Mouse (Mus musculus) gastrocnemius, adult 18-20 months (tissue): ENCODE results near the gene Ctnnd2. TPM values are rescaled to one million over a fixed set of nuclear protein-coding genes. Genes with fewer than 3 reads are reported as not detected.

Source experiments
- DNase-seq: peaks from one replicate; pipeline ENCODE4 v3.0.0; 2021; ENCODE audit warnings: low spot score
- total RNA-seq, 2 experiments: library from RNA; stranded (reverse); gene quantifications; 2 replicates each; pipeline ENCODE4 v1.2.3; 2021

Ctnnd2 gene
- total RNA-seq, 2 experiments from 2014 or later, result 0.09 TPM; not detected in 1

- DNase-seq, result no peak
These were observed 462.1 kb downstream of the Ctnnd2 start for GRCm38 (mm10) chr15:30634522-30634921.

- no peak for DNase-seq
These were observed 468.3 kb downstream of the Ctnnd2 start for GRCm38 (mm10) chr15:30640651-30641050.

GRCm38 (mm10) chr15:30645688-30646087, 473.3 kb downstream of the Ctnnd2 start:
- no peak for DNase-seq

GRCm38 (mm10) chr15:30646501-30647431, 474.4 kb downstream of the Ctnnd2 start:
- DNase-seq, result no peak

- no peak for DNase-seq
These were observed 475.4 kb downstream of the Ctnnd2 start for GRCm38 (mm10) chr15:30647679-30648311.

GRCm38 (mm10) chr15:30649964-30650363, 477.6 kb downstream of the Ctnnd2 start:
- DNase-seq, result no peak

- no peak for DNase-seq
These were observed 483.0 kb downstream of the Ctnnd2 start for GRCm38 (mm10) chr15:30655433-30655832.

GRCm38 (mm10) chr15:30657588-30657987, 485.2 kb downstream of the Ctnnd2 start:
- DNase-seq, result no peak

- DNase-seq, result no peak
These were observed 488.3 kb downstream of the Ctnnd2 start for GRCm38 (mm10) chr15:30660539-30661149.

- DNase-seq, result no peak
These were observed 489.5 kb downstream of the Ctnnd2 start for GRCm38 (mm10) chr15:30661689-30662422.

GRCm38 (mm10) chr15:30667819-30668587, 495.6 kb downstream of the Ctnnd2 start:
- DNase-seq, result no peak

- no peak for DNase-seq
These were observed 509.5 kb downstream of the Ctnnd2 start for GRCm38 (mm10) chr15:30681939-30682338.

- no peak for DNase-seq
These were observed 510.1 kb downstream of the Ctnnd2 start for GRCm38 (mm10) chr15:30682360-30683119.

GRCm38 (mm10) chr15:30686206-30687101, 514.1 kb downstream of the Ctnnd2 start:
- no peak for DNase-seq

GRCm38 (mm10) chr15:30693754-30694205, 521.4 kb downstream of the Ctnnd2 start:
- no peak for DNase-seq

GRCm38 (mm10) chr15:30694286-30694685, 521.9 kb downstream of the Ctnnd2 start:
- no peak for DNase-seq

- no peak for DNase-seq
These were observed 523.5 kb downstream of the Ctnnd2 start for GRCm38 (mm10) chr15:30695859-30696258.

GRCm38 (mm10) chr15:30697356-30697755, 525.0 kb downstream of the Ctnnd2 start:
- DNase-seq, result no peak

- no peak for DNase-seq
These were observed 528.4 kb downstream of the Ctnnd2 start for GRCm38 (mm10) chr15:30700762-30701161.
